Mouse (Mus musculus): ENCODE measurements around the gene Fbxo6.
"Not testable (repeated sequence)": the region's sequence is repeated elsewhere in the genome, so short reads cannot be mapped to it uniquely, and the experiment has no call there.

Gene Fbxo6

DNA sequence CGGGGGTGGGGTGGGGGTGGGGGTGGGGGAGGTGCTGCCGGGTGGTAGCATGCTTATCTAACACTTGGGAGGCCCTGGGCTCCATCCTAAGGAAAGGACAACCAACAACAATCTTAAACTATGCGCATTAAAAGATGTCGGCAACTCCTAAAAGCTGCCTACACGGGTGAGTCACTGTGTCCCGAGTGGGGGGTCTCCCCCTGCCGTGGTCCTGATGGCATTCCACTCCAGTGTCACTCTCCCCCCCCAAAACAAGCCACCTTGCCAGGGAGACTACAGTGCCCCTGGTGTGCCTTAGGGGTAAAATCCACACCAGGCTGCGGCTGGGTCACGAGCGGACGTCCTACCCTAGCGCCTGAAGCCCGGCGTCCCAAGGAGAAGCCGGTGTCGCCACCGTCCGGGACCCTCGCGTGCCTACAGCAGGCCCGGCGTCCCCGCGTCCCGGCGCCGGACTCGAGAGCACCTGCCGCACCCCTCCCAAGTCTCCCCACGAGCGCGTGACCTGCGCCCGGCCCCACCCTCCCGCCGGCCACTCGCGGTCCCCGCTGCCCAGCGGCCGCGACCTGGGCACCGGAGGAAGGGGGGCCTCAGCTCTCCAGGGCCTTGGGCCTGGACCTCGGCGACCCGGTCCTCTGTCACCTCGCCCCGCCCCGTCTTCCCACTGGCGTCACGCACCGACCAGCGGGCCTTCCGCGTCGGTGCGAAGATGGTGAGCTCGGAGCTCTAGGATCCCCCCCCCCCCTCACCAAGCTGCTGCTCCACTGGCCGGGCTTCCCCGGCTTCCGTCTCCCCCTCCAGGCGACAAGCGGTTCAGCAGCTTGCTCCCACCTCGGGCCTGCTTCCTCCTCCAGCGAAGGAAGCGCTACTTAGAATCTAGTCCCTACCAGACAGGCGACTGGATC, at the start of gene Fbxo6:
Gene Fbxo6 (minus strand): TSS at position 874 of the 902 bp plus-strand sequence.
- DNase-seq: peak; percentile 84 to 87

- DNase-seq: no peak
Observed at GRCm38 (mm10) chr4:148198721-148199120, 46.8 kb upstream of the Fbxo6 start.

- DNase-seq: no peak
Observed at GRCm38 (mm10) chr4:148194400-148194799, 42.5 kb upstream of the Fbxo6 start.

DNA sequence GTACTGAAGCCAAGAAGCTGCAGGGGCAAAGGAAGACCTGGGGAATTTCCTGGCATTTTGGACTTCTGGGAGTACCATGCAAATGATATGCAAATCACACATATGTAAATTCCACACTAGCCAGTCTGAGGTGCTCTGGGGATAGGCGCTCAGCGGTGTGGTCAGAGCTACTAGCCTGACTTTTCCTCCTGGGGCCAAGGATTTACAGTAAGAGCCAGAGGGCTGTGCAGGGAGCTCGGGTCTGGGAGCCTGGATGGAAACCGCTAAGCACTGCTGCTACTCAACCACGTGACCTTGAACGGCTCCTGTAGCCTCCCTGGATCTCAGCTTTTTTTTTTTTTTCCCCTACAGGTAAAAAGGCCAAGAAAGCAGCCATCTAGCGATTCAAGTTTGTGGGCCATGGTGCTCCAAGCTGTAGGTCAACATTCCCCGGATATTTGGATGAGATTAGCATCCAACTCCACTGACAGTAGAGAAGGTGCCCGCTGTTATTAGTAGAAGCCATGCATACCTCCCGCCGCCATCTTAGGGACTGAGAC, 40.8 kb upstream of the Fbxo6 start:
- no peak for DNase-seq

GRCm38 (mm10) chr4:148188767-148189166, 36.8 kb upstream of the Fbxo6 start:
- not testable (repeated sequence) for DNase-seq

GRCm38 (mm10) chr4:148185819-148186218, 33.9 kb upstream of the Fbxo6 start:
- no peak for DNase-seq

- DNase-seq: no peak
Observed at GRCm38 (mm10) chr4:148184564-148184963, 32.6 kb upstream of the Fbxo6 start.

- DNase-seq: no peak
Observed at GRCm38 (mm10) chr4:148182363-148182762, 30.4 kb upstream of the Fbxo6 start.

- no peak for DNase-seq
Observed at GRCm38 (mm10) chr4:148181483-148181882, 29.5 kb upstream of the Fbxo6 start.

- no peak for DNase-seq
Observed at GRCm38 (mm10) chr4:148177716-148178115, 25.8 kb upstream of the Fbxo6 start.

DNA sequence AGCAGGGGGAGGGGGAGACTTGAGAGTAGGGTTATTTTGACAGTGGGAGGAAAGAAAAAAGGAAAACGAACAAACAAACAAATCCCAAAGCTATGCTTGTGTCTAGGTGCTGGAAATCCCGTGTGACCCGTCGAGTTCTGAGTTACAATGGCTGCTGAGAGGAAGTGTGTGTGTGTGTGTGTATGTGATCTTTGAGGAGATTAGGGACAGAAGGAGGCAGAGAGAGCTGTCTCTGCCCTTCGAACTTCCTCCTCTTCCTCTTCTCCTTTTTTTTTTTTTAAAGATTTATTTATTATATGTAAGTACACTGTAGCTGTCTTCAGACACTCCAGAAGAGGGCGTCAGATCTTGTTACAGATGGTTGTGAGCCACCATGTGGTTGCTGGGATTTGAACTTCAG, 24.7 kb upstream of the Fbxo6 start:
- not testable (repeated sequence) for DNase-seq

GRCm38 (mm10) chr4:148174495-148174862, 22.5 kb upstream of the Fbxo6 start:
- DNase-seq: no peak

GRCm38 (mm10) chr4:148173811-148174494, 22.0 kb upstream of the Fbxo6 start:
- no peak for DNase-seq

- no peak for DNase-seq
Observed at GRCm38 (mm10) chr4:148171261-148171660, 19.3 kb upstream of the Fbxo6 start.

- peak in 1 of 2 experiments; percentile 29 for DNase-seq
Observed at GRCm38 (mm10) chr4:148170842-148171241, 18.9 kb upstream of the Fbxo6 start.

- DNase-seq: no peak
Observed at GRCm38 (mm10) chr4:148169586-148169985, 17.6 kb upstream of the Fbxo6 start.

- DNase-seq: peak; percentile 57 to 62
Observed at GRCm38 (mm10) chr4:148168287-148168686, 16.3 kb upstream of the Fbxo6 start.

- peak; percentile 64 to 75 for DNase-seq
Observed at GRCm38 (mm10) chr4:148166986-148167385, 15.0 kb upstream of the Fbxo6 start.

- DNase-seq: no peak
Observed at GRCm38 (mm10) chr4:148166431-148166830, 14.5 kb upstream of the Fbxo6 start.

GRCm38 (mm10) chr4:148165551-148165950, 13.6 kb upstream of the Fbxo6 start:
- DNase-seq: no peak

DNA sequence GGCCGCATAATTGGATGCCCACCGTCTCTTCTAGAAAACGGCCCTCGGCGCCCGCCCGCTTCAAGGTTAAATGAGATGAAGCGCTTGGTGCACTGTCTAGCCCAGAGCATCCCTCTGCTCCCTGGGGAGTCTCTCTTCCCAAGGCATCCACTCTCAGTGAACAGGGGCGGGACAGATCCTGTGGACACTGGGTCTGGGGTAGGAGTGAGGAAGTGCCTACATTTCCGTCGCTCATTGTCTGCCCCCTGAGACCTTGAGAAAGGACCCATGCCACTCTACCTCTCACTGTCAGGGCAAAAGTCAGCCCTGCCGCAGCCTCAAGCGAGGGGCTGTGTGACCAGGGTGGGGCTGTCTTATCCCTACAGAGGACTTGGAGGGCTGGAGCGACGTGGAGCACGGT, 12.5 kb upstream of the Fbxo6 start:
- DNase-seq: no peak

GRCm38 (mm10) chr4:148164002-148164439, 12.1 kb upstream of the Fbxo6 start:
- DNase-seq: peak; percentile 76 to 82

All from thymus, postnatal 36 days (tissue).